Mouse (Mus musculus) MN1 (cell line): ENCODE results near the gene Ptprn2.
A peak's percentile ranks its signal among the peaks of the same experiment; 100 is the strongest.

Experiments used
- DNase-seq: peaks from one replicate; pipeline ENCODE4 v3.0.0-alpha.2; 2016; ENCODE audit warnings: low spot score

The Ptprn2 gene

DNA sequence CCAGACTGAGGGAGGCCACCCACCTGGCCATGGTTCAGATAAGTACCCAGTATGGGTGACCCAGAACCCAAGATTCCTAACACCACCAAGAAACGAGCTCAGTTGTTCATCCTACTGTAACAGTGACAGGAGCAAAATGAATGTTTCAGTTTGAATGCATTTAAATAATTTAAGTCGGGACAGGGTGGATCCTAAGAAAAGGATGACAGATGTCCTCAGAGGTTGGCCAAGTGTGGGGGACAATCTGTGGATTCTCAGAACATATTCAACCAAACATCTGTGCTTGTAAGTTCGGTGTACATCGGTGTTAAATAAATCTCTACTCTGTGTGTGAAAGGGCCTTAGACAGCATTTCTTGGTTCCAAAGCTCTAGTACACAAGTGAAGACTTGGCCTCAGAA is 743.9 kb downstream of the Ptprn2 start:
- DNase-seq, result no peak

DNA sequence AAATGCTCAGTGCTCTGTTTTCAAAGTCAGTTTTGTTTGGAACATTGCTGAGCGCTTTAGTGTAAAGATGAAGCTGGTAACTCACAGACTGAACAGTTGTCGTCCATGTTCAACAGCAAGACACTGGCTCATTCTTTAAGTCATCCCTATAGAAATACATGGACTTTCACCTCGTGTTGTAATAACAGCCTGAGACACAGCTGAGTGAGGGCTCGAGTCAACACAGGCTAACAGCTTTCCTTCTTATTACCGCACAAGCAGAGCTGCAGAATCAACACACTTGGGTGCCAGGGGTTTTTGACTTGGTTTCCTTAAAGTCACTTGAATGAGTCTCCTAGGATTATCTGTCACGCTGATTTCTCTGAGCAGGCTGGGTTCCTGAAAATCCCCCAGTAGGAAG is 744.8 kb downstream of the Ptprn2 start:
- DNase-seq, result no peak

DNA sequence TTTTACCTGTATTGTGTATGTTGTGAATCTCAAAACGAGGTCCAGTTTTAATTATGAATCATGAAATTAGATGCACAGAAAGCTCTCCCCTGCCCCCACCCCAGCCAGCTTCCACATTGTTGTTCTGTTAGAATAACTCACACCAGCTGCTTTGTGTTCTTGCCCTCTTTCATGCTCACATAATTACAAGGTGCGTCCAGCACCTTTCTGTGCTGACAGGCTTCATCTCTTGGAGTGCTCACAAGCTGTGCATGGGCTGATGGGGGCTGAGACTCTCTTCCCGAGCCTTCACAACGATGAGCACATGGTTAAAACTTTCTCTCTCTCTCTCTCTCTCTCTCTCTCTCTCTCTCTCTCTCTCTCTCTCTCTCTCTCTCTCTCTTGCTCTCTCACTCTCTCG is 746.3 kb downstream of the Ptprn2 start:
- no peak for DNase-seq

DNA sequence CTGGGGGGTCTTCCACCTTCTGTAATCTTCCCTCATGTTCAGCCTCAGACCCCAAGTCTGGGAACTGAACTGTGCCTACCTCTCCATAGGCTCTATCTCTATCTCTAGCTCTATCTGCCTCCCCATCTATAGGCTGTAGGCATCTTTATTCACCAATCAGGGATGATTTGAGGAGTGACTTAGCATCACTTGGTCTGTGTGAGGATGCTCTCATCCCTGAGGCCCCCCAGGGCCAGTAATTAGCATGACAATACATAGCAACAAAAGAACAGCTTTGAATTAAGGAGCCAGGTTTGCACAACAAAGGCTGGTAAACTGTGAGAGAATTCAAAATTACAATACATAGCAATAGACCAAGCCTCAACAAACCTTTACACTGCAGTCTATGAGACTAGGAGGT is 749.6 kb downstream of the Ptprn2 start:
- no peak for DNase-seq

DNA sequence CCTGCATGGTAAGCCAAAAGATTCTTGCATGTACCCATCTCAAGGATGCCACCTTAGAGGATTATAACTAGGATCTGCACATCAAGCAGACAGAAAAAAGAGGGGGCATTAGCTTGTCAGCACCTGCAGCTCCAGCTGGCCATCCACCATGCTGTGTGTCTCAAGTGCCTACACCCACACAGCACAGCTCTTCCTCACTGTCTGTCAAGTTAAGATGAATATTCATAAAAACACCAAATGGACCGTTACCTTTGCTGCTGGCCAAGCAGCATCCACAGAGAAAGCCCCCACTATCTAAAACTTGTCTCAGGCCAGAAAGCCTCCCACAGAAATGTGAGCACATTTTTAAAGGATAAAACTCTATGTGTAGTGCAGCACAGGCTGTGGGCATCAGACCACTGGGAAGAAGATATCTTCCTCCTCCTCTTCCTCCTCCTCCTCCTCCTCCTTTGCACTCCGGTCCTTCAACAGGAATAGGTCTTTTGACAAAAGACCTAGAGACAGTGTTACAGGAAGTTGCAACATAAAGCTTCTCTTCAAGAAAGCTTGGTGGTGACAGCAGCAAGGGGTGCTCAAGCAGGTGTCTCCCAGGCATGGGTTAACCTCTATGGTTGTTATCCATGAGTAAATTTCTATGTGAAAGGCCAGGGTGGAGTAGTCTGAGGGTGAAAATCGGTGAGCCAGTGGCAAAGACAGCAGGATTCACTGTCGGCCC is 750.7 kb downstream of the Ptprn2 start:
- DNase-seq, result no peak

DNA sequence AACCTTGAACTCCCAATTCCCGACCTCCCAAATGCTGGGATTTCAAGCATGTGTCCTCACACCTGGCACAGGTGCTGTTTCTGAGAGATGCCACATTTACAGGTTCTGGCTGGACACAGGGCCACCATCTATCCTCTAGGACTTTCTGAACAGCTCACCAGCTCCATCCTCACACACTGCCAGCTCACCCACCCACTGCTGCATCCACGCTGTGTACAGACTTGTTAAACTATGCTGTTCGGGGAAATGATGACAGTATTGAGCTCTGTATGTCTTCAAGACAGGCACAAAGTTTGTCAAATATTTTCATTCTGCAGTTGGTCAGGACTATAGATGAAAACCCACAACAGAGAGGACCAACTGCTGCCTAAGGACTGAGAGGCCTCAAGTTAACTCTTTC is 751.5 kb downstream of the Ptprn2 start:
- no peak for DNase-seq

DNA sequence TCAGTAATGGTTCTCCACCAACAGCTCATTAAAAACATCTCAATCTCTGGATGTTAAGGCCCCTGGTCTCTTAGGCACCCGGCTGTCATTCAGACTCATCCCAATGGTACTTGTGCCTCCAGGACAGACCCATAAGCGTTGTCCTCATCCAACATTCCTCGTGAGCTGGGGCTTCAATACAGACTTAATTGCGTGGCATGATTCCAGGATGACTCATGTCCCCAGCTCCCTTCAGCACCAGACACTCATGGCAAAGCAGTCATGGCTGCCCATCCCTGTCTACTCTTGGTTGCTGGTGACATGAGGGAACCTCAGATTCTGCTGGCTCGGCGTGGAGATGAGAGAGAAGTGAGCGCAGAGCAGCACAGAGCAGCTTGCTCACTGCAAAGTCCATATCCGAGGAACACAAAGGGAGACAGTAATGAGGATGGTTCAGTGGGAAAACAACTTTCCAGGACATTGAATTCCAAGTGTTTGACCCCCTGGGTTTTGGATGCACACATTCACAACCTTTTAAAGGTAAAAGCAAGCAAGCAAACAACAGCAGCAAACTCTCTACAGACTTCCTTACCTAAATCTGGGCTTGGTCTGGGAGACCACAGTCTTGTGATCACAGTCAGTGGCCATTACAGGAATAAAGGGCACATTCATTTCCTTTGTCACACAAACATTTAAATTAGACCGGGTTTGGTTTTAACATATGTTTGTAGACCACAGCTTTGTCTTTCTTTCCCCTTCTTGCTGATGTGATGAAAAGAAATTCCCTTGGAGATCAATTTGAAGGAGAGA is 754.6 kb downstream of the Ptprn2 start:
- DNase-seq, result peak; percentile 56

DNA sequence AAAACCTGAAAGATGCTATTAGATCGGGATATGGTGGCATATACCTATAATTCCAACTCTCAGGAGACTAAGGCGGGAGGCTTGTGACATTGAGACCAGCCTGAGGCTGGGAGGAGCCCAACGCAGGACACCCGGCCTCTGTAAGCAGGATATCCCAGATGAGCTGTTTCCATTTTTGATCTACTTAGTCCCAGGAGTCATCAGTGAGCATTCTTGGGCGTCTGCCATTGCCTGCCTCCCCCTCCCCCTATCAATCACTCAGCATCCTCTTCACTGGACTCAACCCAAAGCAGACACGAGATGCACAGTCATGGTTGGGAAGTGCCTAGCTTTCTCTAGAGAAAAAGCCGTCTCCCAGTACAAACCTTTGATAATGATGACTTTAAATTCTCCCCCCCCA is 756.7 kb downstream of the Ptprn2 start:
- peak; percentile 65 for DNase-seq

DNA sequence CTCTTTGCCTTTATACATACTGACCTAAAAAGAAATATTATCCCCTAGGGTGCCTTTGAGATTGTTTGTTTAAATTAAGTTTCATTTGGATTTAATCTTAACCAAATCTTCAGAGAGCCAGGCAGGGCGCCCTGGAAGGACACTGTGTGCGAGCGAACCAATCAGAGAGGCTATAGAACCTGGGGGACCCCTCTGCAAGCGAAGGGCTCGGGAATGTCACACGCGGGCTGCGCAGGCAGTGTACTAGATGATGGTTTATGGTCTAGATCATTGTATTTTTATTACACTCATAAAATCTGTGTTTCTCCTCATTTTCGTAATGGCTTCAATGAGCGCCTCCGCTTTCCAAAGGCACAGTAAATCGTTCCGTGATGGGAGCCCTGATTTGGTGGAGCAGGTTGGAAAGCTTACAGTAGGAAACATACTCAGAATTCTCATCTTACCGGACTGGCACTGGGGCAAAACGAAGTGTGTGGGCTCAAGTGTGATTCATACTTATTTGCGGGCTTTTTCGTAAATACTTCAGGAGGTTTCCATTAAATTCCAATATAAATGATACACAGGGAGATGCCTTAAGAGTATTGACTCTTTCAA is 760.5 kb downstream of the Ptprn2 start:
- no peak for DNase-seq

DNA sequence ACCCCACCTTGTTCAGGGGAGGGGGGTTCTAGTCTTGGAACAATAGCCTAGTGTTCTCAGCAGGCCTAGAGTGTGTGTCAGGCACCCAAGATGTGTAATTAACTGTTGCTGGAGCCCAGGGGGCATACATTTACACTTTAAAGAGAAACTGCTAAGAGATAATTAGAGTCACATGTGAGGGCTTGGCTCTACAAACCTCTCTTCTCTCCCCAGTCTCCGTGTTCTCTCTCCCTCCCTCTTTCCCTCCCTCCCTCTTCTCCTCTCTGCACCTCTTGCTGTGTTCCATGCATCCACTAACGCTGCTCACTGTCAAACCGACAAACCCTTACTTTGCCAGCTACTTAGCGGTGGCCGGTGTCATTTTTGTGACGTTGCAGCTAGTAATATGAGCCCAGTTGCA is 764.9 kb downstream of the Ptprn2 start:
- DNase-seq, result no peak

DNA sequence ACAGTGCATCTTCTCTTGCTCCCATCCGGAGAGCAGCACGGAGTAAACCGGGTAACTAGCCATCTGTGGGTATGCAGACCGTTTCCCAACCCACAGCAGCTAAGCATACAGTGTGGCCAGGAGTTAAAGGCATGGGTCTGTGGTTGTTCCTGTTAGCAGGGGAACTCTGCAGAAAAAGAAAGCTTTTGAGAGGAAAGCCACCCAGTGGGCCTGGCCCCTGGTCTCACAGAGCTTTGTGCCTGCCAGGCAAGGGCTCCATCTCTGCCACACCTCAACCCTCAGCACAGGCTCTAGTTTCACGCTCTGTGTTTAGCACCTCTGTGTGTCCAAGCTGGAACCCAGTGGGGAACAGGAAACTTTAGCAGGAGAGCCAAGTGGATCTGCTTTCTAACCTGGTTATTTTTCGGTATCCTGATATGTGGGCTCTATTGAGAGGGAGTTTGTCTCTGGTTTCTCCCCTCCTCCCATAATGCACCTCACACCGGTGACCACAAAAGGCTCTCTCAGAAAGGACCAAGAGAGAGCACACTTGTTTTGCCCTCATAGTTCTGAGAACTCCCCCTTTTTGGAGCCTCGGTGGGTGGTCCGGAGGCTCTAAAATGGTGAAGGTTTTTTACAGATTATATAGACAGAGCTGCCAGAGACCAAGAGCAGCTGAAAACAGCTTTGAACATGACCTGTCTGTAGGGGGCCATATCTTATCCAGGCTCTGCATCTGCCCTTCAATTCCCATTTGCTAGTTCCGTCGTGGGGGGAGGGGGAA is 766.3 kb downstream of the Ptprn2 start:
- DNase-seq, result no peak

DNA sequence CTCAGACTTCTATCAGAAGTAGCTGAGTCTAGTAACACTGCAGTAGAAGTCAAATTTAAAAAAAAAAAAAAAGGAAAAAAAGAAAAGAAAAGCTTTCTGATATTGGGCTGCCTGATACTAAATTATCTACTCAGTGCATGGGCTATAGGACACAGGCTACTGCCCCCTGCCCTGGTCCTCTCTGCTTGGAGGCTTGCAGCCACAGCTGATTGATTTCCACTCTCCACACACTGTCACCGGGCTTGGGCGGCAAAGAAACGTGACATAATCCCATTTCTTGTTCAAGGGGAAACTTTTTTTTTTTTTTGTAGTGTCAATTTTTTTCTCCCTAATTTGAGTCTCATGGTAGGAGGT is 766.9 kb downstream of the Ptprn2 start:
- DNase-seq, result no peak

DNA sequence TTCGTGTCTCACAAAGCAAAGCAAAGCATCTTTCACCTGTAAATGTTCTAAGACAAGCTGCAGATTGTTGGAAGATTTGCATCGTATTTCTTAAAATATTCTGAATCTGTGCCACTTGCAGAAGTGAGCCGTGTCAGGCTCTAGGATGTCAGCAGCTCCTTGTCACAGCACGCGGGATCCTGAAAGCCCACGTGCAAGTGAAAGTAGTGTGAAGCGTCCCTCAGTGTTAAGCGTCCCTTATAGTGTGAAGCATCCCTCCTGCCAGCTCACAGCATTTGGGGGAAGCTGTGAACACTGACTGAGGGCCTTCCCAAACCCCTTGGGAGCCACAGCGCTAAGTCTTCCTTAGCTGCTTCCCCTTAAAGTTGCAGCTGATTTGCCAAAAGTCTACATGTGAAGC is 768.8 kb downstream of the Ptprn2 start:
- DNase-seq, result no peak

DNA sequence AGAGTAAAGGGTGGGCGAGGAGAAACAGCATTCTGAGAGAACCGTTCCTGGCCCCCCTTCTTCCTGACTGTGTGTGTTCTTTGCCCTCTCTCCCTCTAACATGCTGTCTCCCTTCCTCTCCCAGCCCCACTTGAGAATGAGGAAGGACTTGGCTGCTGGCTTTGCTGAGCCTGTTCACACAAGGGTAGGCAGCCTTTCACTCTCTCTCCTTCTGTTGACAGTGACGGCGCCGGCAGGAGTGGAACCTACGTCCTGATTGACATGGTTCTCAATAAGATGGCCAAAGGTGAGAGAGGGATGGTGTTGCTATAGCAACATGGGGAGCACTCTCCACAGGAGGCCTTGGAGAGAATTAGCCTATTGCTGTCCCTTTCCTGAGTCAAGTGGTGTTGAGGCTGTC is 769.8 kb downstream of the Ptprn2 start:
- DNase-seq, result no peak

DNA sequence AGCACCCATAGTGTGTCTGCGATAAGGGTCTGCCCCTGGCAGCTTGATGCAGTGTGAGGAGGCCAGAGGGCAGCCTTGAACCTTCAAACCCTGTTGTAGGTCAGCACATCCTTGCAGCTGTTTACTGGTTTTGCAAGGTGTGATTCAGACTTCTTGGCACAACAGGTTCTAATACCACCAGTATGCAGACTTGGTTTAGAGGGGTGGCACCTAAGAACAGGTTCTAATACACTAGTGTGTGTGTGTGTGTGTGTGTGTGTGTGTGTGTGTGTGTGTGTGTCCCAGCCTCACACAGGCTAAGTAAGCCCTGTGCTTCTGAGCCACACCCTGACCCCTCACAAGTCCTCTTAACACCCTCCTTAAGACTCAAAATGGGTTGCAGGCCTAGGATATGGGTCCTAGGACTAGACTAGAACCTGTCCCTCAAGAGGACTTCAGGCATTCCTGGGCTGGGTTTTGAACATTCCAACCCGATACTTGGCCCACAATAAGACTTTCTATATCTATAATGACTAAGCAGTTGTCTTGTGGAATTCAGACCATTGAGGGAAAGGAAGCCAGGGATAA is 770.3 kb downstream of the Ptprn2 start:
- no peak for DNase-seq

DNA sequence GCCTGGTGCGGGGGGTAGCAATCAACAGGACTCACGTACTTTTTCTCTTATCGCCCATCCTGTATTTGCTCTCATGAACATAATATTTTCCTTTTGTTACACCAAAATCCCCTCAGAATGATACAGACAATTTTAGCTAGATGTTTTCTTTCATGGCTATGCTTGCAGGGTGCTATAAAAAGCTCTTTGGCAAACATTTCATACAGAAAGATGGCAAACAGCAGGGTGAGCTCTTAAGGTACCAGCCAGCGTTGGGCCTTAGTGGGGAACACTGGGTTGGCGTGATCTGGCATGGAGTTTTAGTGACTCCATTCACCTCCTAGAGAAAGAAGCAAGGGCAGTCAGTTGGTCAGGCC is 771.3 kb downstream of the Ptprn2 start:
- DNase-seq, result no peak

DNA sequence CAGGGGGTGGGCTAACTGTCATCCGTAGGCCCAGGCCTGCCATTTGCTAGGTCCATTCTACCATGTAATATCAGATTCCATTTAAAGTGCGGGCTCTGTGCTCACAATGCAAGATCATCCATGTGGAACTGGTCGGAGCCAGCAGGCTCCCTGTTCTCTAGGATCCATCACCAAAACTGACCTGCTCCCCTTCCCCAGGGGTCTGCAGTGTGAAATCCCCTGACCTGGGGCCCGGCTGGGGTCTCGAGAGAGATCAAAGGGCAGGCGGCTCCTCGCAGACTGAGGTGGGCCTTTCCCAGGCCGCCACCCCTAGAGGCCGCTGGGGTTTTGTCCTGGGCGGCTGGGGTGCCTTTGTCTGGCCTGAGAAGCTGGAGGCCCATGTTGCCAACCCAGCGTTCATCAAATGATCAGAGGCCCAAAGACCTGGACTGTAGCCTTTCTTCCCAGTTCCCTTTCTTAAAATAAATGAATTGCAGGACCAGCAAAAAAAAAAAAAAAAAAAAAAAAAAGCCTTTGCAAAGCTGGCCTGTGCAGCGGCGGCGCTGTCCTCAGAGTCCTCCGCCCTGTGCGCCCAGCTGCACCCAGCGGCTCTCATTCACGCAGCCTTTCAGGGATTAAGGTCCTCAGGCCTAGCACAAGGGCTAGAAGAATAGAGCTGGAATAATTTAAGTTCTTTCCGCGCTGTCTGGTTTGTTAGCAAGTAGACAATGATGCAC is 771.8 kb downstream of the Ptprn2 start:
- DNase-seq, result no peak

DNA sequence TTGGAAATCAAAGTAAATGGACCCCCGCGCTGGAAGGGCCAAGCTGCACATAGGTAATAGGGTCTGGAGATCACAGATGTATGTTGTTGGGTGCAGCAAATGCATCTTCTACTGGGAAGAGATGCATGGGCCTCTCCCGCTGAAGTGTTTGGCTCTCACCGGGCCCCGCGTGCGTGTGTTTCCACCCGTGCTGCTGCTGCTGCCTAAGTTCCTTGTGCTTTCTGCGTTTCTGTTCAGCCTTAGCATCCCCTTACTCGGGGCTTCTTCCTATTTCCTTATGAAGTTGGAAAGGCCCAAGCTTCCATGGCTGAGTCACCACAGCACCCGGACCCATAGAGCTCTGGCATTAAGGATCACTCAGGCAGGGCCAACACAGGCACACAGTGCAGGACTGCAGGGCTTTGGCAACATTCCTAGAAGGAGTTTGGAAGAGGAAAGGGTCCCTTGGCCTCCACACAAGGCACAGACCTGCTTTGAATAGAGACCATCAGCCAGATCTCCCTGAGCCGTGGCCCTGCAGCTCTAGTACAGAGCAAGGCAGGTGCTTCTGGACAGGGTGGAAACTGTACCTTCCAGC is 772.5 kb downstream of the Ptprn2 start:
- no peak for DNase-seq

DNA sequence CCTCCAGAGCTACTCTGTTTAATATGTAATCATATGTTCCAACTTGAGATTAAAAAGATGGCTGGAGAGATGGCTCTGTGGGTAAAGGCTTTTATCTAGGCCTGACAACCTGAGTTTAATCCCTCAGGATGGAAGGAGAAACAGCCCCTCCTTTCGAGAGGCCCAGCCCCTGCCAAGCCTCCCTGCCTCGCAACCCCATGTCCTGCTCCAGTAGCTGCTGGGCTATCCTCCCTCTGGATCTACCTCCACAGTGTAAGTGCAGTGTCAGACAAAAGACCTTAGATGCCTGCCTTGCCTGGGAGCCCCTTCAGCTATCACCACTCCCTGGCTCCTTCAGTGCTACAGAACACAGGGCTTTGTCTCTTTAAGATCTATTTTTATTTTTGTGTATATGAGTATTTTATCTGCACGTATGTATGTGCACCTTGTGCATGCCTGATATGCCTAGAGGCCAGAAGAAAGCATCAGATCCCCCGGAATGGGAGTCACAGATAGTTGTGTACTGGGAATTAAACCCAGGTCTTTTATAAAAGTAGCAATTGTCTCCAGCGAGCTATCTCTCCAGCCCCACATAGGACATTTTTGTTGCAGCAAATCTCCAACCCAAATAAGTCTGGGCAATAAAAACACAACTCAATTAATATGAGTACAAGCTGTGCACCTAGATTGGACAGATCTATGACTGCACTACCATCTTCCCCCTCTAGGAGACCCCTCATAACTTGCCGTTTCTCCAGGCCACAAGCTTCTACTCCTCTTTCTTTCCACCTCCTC is 775.1 kb downstream of the Ptprn2 start:
- DNase-seq, result no peak

DNA sequence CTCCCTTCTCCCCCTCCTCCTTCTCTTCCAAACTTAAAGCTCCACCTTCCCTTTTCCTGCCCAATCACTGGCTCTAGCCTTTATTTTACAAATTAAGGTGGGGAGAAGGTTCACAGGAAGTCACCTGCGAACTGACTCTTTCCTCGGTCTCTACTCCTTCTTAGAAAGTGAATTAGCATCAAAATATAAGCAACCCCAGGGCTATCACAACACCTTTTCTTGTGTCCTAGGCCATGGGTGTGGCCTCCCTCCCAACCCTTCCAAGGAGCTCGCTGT is 775.6 kb downstream of the Ptprn2 start:
- no peak for DNase-seq

DNA sequence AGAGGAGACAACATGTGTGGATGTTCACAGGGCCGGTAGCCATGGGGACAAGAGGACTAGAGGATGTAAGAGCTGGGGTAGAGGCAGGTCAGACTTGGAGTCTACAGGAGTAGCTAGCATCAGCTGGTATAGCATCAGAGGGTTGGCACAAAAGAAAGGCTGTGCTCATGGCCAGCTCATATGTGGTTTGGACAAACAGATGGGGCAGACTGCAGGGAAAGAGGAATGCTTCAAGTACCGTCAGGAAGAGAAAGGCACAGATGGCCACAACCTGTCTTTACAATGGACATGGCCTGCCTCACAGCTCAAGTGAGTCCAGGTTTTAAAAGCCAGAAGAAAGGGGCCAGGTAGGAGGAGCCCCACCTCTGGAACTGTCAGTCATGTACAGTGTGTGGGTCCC is 776.5 kb downstream of the Ptprn2 start:
- no peak for DNase-seq
